ENCODE assay signal across 7 mouse cellular contexts in genomic region chr2:74655821-74656631, GRCm38 (mm10). TPM values are rescaled to one million over a fixed set of nuclear protein-coding genes. Genes with fewer than 3 reads are reported as not detected.
DNase-seq lines count a peak whose midpoint lies in the region; ATAC-seq and TF ChIP-seq lines count a peak whose summit lies in the region.

No protein-coding gene starts in this region.

- H3K36me3 ChIP-seq in forebrain, embryonic 10.5 days (replicated peaks) = no peaks in the 10 kb centered on the region
- H3K36me3 ChIP-seq in neural tube, embryonic 11.5 days (ENCODE audit: control insufficient read depth, insufficient read depth, low read length) = no peaks in the 10 kb centered on the region

- H3K9me3 ChIP-seq in forebrain, embryonic 10.5 days = 0 out of 2 replicates have a peak, but pooled peaks cover 4% of the 10 kb centered on the region
- H3K9me3 ChIP-seq in neural tube, embryonic 11.5 days (ENCODE audit: control insufficient read depth, low read length) = no peaks in the 10 kb centered on the region

- no peak for TF ChIP-seq CTCF in layer of hippocampus, adult 2 months (conservative IDR thresholded peaks at IDR 0.05)

- ATAC-seq in neural tube, embryonic 11.5 days (ENCODE audit: insufficient read depth, low FRiP score, low TSS enrichment) = no peak

- H3K9ac ChIP-seq in neural tube, embryonic 11.5 days (ENCODE audit: low read length) = no peak overlapping the region; the same call in 1 of the 2 replicates

- peak overlapping the region; percentile 37 for H3K4me3 ChIP-seq in forebrain, embryonic 10.5 days
- peak overlapping the region; percentile 28 for H3K4me3 ChIP-seq in neural tube, embryonic 11.5 days (ENCODE audit: low read depth, low read length)
- H3K4me3 ChIP-seq in layer of hippocampus, adult 2 months = no peak overlapping the region

- H3K27ac ChIP-seq in forebrain, embryonic 10.5 days = no peak overlapping the region
- no peak overlapping the region for H3K27ac ChIP-seq in neural tube, embryonic 11.5 days (ENCODE audit: low read depth, low read length)
- no peak overlapping the region for H3K27ac ChIP-seq in layer of hippocampus, adult 2 months

- H3K4me1 ChIP-seq in forebrain, embryonic 10.5 days = peaks cover 17% of the 10 kb centered on the region
- H3K4me1 ChIP-seq in neural tube, embryonic 11.5 days (ENCODE audit: control insufficient read depth, insufficient read depth, low read length) = 0 out of 2 replicates have a peak, but pooled peaks cover 5% of the 10 kb centered on the region

- H3K4me2 ChIP-seq in neural tube, embryonic 11.5 days (ENCODE audit: low read depth) = peak overlapping the region; percentile 49

- peak; percentile 28 for DNase-seq in urinary bladder, postnatal 14 days (ENCODE audit: low spot score)
- DNase-seq in urinary bladder, adult 18-20 months (ENCODE audit: low spot score in 2 of 2) = no peak
- peak; percentile 63 for DNase-seq in forebrain, embryonic 10.5 days (ENCODE audit: extremely low spot score, low spot score)
- peak; percentile 46 to 68 for DNase-seq in kidney, postnatal 4 days
- DNase-seq in neural tube, embryonic 11.5 days (ENCODE audit: low spot score) = peak; percentile 73
- no peak for DNase-seq in layer of hippocampus, postnatal 25 days (ENCODE audit: extremely low spot score in 1 of 2, low spot score in 1 of 2)
- DNase-seq in layer of hippocampus, adult 2 months (ENCODE audit: low spot score in 2 of 2) = no peak

- under 1% methylated on average over 68 of the region's 69 CpGs for WGBS in forebrain, embryonic 10.5 days
- 0% methylated on average over 57 of the region's 69 CpGs for WGBS in neural tube, embryonic 11.5 days

- peaks cover 100% of the 10 kb centered on the region for H3K27me3 ChIP-seq in forebrain, embryonic 10.5 days (ENCODE audit: poor library complexity, severe bottlenecking)
- peaks cover 89% of the 10 kb centered on the region for H3K27me3 ChIP-seq in neural tube, embryonic 11.5 days (ENCODE audit: control insufficient read depth, insufficient read depth, low read length)

RNA-seq across cellular contexts. Expression of gene Evx2, which starts 3.3 kb away (rescaled TPM):
- not detected in 2 replicates for polyA plus RNA-seq in forebrain, embryonic 10.5 days (2016; fragmentation: Nextera tagmentation; extraction: Ambion mirVana)
- polyA plus RNA-seq in neural tube, embryonic 11.5 days (2014; fragmentation: Nextera tagmentation; extraction: Ambion mirVana) = 0.54 and 0.69 TPM in 2 replicates
- not detected for total RNA-seq in layer of hippocampus, postnatal 25 days (2021)
- total RNA-seq in layer of hippocampus, adult 2 months (2021) = not detected

RNA-seq across cellular contexts. Expression of gene Hoxd13, which starts 12.1 kb away (rescaled TPM):
- not detected in 2 replicates for polyA plus RNA-seq in forebrain, embryonic 10.5 days (2016; fragmentation: Nextera tagmentation; extraction: Ambion mirVana)
- polyA plus RNA-seq in neural tube, embryonic 11.5 days (2014; fragmentation: Nextera tagmentation; extraction: Ambion mirVana) = 0.41 and 1.0 TPM in 2 replicates
- total RNA-seq in layer of hippocampus, postnatal 25 days (2021) = not detected
- not detected for total RNA-seq in layer of hippocampus, adult 2 months (2021)

RNA-seq across cellular contexts. Expression of gene Hoxd12, which starts 18.8 kb away (rescaled TPM):
- not detected in 2 replicates for polyA plus RNA-seq in forebrain, embryonic 10.5 days (2016; fragmentation: Nextera tagmentation; extraction: Ambion mirVana)
- 2.1 TPM in 2 replicates for polyA plus RNA-seq in neural tube, embryonic 11.5 days (2014; fragmentation: Nextera tagmentation; extraction: Ambion mirVana)
- total RNA-seq in layer of hippocampus, postnatal 25 days (2021) = not detected
- not detected for total RNA-seq in layer of hippocampus, adult 2 months (2021)

RNA-seq across cellular contexts. Expression of gene Hoxd11, which starts 23.3 kb away (rescaled TPM):
- polyA plus RNA-seq in forebrain, embryonic 10.5 days (2016; fragmentation: Nextera tagmentation; extraction: Ambion mirVana) = not detected in 2 replicates
- 8.1 and 8.5 TPM in 2 replicates for polyA plus RNA-seq in neural tube, embryonic 11.5 days (2014; fragmentation: Nextera tagmentation; extraction: Ambion mirVana)
- not detected for total RNA-seq in layer of hippocampus, postnatal 25 days (2021)
- total RNA-seq in layer of hippocampus, adult 2 months (2021) = not detected

RNA-seq across cellular contexts. Expression of gene Hoxd10, which starts 35.7 kb away (rescaled TPM):
- not detected in 2 replicates for polyA plus RNA-seq in forebrain, embryonic 10.5 days (2016; fragmentation: Nextera tagmentation; extraction: Ambion mirVana)
- 28.1 and 29.3 TPM in 2 replicates for polyA plus RNA-seq in neural tube, embryonic 11.5 days (2014; fragmentation: Nextera tagmentation; extraction: Ambion mirVana)
- total RNA-seq in layer of hippocampus, postnatal 25 days (2021) = not detected
- not detected for total RNA-seq in layer of hippocampus, adult 2 months (2021)

Comparison
In these comparisons a context has a peak if more than half of its experiments do, and no peak if none do; other contexts are left out.
1. DNase-seq: peak in urinary bladder, postnatal 14 days (single experiment), forebrain, embryonic 10.5 days (single experiment), kidney, postnatal 4 days (2 of 2) and neural tube, embryonic 11.5 days (single experiment); none in urinary bladder, adult 18-20 months (0 of 2), layer of hippocampus, postnatal 25 days (0 of 2) and layer of hippocampus, adult 2 months (0 of 2).